Mouse (Mus musculus) ES-E14 (cell line): ENCODE data around the gene 1700025G04Rik.

ENCODE experiments used
- CHD2 ChIP-seq: IDR thresholded peaks from 2 replicates; pipeline ENCODE4 v1.6.1; 2014; ENCODE audit warnings: mild to moderate bottlenecking, low read depth, low read length, inconsistent platforms
- HCFC1 ChIP-seq: IDR thresholded peaks from 2 replicates; pipeline ENCODE4 v1.6.1; 2012; ENCODE audit warnings: low read length, inconsistent platforms, borderline replicate concordance; ENCODE audit not compliant: insufficient read depth
- MAFK ChIP-seq: IDR thresholded peaks from 2 replicates; pipeline ENCODE4 v1.6.1; 2014; ENCODE audit warnings: mild to moderate bottlenecking, low read depth, low read length, inconsistent platforms; ENCODE audit not compliant: insufficient read depth
- ZC3H11A ChIP-seq: IDR thresholded peaks from 2 replicates; pipeline ENCODE4 v1.6.1; 2012; ENCODE audit warnings: low read depth, mild to moderate bottlenecking, inconsistent platforms, low read length, borderline replicate concordance
- ZNF384 ChIP-seq: IDR thresholded peaks from 2 replicates; pipeline ENCODE4 v1.6.1; 2012; ENCODE audit warnings: low read depth, low read length, inconsistent platforms

DNA sequence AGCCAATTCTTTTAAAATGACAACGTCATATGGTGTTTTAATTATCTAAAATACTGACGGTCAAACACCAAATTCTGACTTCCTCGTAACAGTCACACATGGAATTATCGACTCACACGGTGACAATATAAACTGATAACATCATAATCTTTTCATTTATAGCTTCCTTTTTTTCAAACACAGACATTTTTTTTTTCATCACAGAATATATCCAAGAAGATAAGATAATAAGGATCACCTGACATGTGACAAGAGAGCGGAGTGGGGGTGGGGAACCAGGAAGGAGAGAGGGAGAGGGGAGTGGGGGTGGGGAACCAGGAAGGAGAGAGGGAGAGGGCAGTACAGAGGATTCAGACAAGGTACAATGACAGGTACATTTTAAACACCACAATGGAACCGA, 49.9 kb downstream of the 1700025G04Rik start:
- TF ChIP-seq ZC3H11A (no peak), CHD2 (no peak), MAFK (no peak), HCFC1 (no peak), ZNF384 (no peak)
